Mouse (Mus musculus): ENCODE results near the gene Sema5a. TPM values are rescaled to one million over a fixed set of nuclear protein-coding genes. Genes with fewer than 3 reads are reported as not detected.
A peak's percentile ranks its signal among the peaks of the same experiment; 100 is the strongest.

Gene Sema5a
- polyA plus RNA-seq, 1 experiment from 2014 or later, result 21.0 TPM

DNA sequence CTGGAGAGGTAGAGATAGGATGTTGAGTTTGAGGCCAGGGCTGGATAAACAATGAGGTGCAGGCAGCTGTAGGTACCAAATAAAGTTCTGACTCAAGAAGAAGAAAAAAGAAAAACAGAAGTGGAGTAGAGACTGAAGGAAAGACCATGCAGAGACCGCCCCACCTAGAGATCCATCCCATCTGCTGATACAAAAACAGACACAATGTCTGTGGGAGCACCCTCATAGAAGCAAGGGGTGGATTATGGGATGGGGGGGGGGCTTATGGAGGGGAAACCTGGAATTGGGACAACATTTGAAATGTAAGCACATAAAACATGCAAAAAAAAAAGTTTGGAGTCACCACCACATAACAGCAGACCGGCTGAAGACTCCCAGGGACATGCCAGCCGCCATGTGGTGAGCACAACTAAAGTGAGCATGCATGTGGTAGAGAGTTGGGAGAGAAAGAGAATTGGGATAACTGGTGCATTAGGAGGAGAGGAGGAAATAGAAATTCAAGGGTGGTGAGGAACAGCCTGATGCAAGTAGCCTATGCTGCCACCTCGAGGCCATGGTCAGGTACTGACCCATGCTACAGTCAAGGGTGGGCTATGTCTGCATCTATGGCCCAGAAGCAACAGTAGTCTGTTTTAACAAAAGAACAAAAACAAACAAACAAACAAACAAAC is 473.8 kb downstream of the Sema5a start:
- peak; percentile 87 for TF ChIP-seq CTCF (IDR thresholded peaks at IDR 0.05; ENCODE audit: low read depth)
- Histone ChIP-seq H3K36me3 (ENCODE audit: insufficient read depth, low read length) (no peaks in the 10 kb centered on the region), H3K27ac (no peak overlapping the region), H3K4me3 (replicated peaks; ENCODE audit: low read depth, low read length) (no peak overlapping the region), H3K9ac (ENCODE audit: low read depth, low read length) (no peak overlapping the region), H3K4me1 (replicated peaks; ENCODE audit: insufficient read depth, low read length) (no peaks in the 10 kb centered on the region), H3K9me3 (replicated peaks; ENCODE audit: low read length) (no peaks in the 10 kb centered on the region), H3K4me2 (ENCODE audit: low read length) (no peak overlapping the region), H3K27me3 (ENCODE audit: insufficient read depth, low read length) (no peaks in the 10 kb centered on the region)
- DNase-seq (ENCODE audit: low spot score) (peak; percentile 91), ATAC-seq (replicated peaks; ENCODE audit: low FRiP score, low read depth) (peak; percentile 66; the same call in 1 of the 2 replicates)
- WGBS, result 39% methylated on average over 4 of the region's 4 CpGs

DNA sequence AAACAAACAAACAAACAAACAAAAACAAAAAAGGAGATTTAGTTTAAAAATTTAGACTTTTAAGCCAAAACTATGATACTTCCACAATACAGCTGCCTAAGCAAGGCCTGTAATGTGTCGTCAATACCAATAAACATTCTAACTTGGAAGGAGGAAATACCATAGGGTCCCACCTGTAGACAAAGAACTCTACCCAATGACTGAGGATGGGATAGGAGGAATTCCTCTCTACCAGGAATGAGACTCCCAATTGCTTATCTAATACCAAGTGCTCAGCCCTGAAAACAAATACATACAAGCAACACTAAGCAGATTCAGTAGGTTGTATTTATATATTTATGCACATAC is 474.3 kb downstream of the Sema5a start:
- ATAC-seq (replicated peaks; ENCODE audit: low FRiP score, low read depth) (no peak), DNase-seq (ENCODE audit: low spot score) (no peak)
- Histone ChIP-seq H3K4me1 (replicated peaks; ENCODE audit: insufficient read depth, low read length) (no peaks in the 10 kb centered on the region), H3K9me3 (replicated peaks; ENCODE audit: low read length) (no peaks in the 10 kb centered on the region), H3K4me2 (ENCODE audit: low read length) (no peak overlapping the region), H3K27me3 (ENCODE audit: insufficient read depth, low read length) (no peaks in the 10 kb centered on the region), H3K36me3 (ENCODE audit: insufficient read depth, low read length) (no peaks in the 10 kb centered on the region), H3K27ac (no peak overlapping the region), H3K4me3 (replicated peaks; ENCODE audit: low read depth, low read length) (no peak overlapping the region), H3K9ac (ENCODE audit: low read depth, low read length) (no peak overlapping the region)
- TF ChIP-seq CTCF (IDR thresholded peaks at IDR 0.05; ENCODE audit: low read depth), result no peak
- 89% methylated on average over 1 of the region's 1 CpGs for WGBS

- ATAC-seq (replicated peaks; ENCODE audit: low FRiP score, low read depth) (no peak), DNase-seq (ENCODE audit: low spot score) (peak; percentile 71)
- no peaks in the 10 kb centered on the region for H3K9me3 ChIP-seq (replicated peaks; ENCODE audit: low read length)
- H3K9ac ChIP-seq (ENCODE audit: low read depth, low read length), result no peak overlapping the region
- 31% methylated on average over 3 of the region's 3 CpGs for WGBS
- peak; percentile 77 for TF ChIP-seq CTCF (IDR thresholded peaks at IDR 0.05; ENCODE audit: low read depth)
- no peaks in the 10 kb centered on the region for H3K27me3 ChIP-seq (ENCODE audit: insufficient read depth, low read length)
- no peak overlapping the region for H3K4me3 ChIP-seq (replicated peaks; ENCODE audit: low read depth, low read length)
- H3K4me2 ChIP-seq (ENCODE audit: low read length), result no peak overlapping the region
- no peaks in the 10 kb centered on the region for H3K4me1 ChIP-seq (replicated peaks; ENCODE audit: insufficient read depth, low read length)
- H3K36me3 ChIP-seq (ENCODE audit: insufficient read depth, low read length), result no peaks in the 10 kb centered on the region
- no peak overlapping the region for H3K27ac ChIP-seq
Measured at GRCm38 (mm10) chr15:32730839-32731238, 486.2 kb downstream of the Sema5a start.

Other genes starting within 250 kb of the Sema5a start
- gene Tas2r119, start 67.5 kb upstream of the Sema5a start, polyA plus RNA-seq (2015; fragmentation: Nextera tagmentation; extraction: Ambion mirVana), result not detected in 2 replicates